Mouse (Mus musculus) ES-CJ7 (cell line): ENCODE measurements around the gene Glis1.

ENCODE experiments used
- DNase-seq: peaks from one replicate; pipeline ENCODE4 v3.0.0; 2011; ENCODE audit warnings: low read depth, low spot score

The Glis1 gene

GRCm38 (mm10) chr4:107622296-107622695 lies 187.9 kb downstream of the Glis1 start:
- DNase-seq = no peak

GRCm38 (mm10) chr4:107623916-107624315 lies 189.5 kb downstream of the Glis1 start:
- DNase-seq = no peak

- DNase-seq = no peak
Measured at GRCm38 (mm10) chr4:107624951-107625350, 190.6 kb downstream of the Glis1 start.

- DNase-seq = no peak
Measured at GRCm38 (mm10) chr4:107628226-107628625, 193.8 kb downstream of the Glis1 start.

DNA sequence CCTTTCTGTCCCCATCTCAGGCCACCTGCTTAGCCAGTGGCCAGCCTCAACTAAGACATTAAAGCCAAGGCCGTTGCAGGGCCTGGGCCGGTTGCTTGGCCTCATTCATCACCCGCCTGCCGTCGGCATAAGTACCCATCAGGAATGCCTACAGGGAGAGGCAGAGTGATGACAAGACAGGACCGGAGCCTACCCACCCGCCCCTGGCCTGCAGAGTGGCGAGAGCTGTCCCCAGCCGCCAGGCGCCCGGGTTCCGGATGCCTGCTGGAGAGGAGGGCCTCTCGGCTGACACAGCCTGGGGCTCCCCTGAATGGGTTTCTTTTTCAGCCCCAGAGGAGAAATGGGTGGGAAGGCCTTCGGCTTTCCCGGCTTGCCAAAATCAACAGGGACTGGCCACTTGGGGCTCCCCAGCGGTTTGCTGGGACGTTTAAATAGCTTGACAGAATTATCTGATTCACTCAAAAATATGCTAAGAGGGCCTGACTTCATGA lies 194.6 kb downstream of the Glis1 start:
- no peak for DNase-seq

DNA sequence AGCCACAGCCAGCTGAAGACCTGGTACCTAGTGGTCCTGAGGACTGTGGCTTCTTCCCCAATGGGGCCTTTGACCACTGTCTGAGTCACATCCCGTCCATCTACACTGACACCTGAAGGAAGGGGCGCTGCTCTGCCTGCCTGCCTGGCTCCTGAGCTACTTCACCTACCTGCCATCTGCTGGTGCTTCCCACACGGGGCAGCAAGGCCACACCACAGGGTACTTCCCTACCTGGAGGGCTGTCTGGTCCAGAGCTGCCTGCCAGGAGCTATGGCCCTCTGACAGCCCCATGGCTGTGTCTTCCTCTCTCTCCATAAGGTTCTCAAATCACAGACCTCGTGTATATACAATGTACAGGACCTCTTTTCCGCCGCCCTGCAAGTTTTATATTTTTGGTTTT lies 200.2 kb downstream of the Glis1 start:
- DNase-seq = no peak

- DNase-seq = peak; percentile 7
Measured at GRCm38 (mm10) chr4:107636099-107636498, 201.7 kb downstream of the Glis1 start.

DNA sequence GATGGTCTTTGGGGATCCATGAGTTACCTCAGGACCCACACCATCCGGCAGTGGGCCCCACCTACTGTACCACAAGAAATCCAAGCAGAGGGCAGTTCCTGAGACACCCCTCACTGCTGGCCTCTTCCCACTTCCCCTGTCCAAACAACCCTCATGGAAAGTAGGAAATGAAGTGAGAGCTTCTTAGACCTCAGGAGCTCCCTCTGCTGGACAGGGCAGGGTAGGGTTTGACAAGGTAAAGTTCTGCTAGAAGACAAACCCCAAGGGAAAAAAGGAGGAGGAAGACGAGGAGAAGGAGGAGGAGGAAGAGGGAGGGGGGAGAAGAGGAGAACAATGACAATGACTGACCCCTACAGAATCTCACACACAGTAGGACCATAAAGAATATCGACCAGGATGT lies 203.3 kb downstream of the Glis1 start:
- DNase-seq = peak; percentile 53

DNA sequence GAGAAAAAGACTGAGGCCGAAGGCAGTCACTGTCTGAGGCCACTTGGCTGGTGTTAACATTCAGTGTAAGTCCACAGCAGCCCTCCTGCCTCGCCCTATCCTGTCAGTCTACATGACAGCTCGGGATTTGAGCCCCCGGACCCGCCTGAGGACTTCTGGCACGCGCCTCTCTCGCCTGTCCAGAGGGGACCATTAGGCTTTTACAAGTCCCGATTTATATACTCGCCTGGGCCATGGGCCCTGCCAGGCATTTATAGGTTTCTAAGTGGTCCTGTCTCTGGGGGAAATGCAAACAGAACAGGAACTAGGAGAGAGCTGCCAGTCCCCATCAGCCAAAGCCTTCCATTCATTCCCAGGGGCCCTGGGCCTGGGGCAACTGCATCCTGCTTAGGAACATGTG lies 203.9 kb downstream of the Glis1 start:
- DNase-seq = no peak

GRCm38 (mm10) chr4:107641624-107642023 lies 207.2 kb downstream of the Glis1 start:
- DNase-seq = no peak

DNA sequence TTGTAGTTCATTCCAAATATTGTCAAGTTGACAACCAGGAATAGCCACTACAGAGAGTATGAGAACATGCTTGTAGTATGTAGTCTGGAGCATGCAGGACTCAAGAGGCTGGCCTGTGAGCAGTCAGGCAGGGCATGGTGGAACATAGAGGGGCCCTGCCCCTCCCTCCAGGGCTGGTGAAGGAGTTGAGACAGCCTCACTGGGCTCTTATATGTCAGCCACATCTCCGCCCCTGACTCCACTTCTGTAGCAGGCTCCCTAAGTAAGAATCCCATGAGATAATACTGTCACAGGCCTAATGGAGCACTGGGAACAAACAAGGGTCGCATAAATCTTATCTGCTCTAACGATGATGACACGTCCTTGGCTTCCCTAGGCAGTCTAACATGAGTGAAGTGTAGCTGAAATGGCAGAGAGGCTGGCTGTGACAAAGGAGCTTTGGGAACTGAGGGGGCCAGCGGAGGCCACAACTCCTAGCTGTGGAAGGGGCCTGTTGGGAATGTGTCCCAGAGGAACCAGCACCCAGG lies 214.6 kb downstream of the Glis1 start:
- no peak for DNase-seq

DNA sequence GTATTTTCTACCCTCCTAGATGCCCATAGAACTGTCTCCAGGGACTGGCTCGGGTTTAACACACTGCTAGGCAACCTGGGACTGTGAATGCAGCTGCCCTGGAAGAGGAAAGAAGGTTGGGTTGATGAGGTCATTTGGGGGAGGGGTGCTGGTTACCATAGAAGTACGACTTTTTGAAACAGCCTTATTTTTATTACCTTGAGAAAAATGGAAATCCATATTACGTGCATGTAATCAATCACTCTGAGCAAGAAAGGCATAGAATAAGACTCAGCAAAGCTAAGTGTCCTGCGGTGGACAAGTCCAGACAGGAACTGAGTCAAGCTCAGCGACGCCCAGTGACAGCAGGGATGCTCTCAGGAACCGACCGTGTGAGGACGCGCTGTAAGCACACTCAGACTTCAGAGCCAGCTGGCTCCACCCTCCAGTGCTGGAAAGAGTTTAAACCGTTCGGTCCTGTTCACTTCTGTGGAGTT lies 216.7 kb downstream of the Glis1 start:
- DNase-seq = peak; percentile 52

DNA sequence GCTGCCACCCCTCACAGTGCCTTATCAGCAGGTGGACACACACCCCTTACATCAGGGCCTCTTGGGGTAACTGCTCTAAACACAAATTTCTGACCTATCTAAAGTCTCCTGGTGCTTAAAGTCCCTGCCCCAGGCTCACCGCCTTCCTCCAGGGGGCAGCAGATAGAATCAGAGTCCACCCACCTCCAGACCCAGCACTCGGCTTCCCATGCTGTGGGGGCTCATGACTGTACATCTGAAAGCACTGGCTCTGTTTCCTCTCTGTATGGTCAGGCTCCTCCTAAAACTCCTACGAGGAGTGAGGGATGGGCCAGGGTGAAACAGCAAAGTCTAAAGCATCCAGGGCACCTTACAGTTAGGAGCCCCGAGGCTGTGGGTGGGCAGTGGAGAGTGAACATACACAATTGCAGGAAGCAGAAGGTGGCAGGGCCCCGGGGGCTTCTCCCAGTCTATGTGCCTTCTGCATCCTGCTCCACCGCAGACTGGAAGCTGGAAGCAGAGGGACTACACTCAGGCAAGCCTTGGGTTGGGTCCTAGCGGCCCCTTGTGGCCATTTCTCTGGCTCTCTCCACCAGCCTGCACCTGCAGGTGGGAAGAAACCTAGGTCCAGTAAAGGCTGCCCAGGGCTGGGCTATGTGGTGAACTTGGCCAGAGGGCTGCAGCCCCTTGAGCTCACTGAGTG lies 218.3 kb downstream of the Glis1 start:
- DNase-seq = peak; percentile 69

DNA sequence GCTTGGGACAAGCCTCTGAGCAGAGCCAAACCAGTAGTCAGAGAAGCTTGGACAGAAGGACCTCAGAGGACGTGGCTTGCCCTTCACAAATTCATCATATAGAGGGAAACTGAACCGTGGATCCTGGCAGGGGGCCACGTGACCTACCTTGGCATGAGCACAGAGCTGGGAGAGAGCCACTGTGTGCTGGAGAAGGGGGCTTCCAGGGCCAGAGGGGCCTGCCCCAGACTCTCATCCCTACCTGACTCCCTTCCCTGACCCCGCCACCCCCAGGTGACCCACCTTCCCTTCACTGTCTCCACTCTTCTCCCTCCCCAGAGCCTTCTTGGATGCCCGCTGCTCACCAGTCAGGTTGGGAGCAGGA lies 218.9 kb downstream of the Glis1 start:
- no peak for DNase-seq

GRCm38 (mm10) chr4:107660649-107661048 lies 226.3 kb downstream of the Glis1 start:
- no peak for DNase-seq

GRCm38 (mm10) chr4:107668514-107668913 lies 234.1 kb downstream of the Glis1 start:
- DNase-seq = no peak

GRCm38 (mm10) chr4:107670731-107671130 lies 236.3 kb downstream of the Glis1 start:
- no peak for DNase-seq

DNA sequence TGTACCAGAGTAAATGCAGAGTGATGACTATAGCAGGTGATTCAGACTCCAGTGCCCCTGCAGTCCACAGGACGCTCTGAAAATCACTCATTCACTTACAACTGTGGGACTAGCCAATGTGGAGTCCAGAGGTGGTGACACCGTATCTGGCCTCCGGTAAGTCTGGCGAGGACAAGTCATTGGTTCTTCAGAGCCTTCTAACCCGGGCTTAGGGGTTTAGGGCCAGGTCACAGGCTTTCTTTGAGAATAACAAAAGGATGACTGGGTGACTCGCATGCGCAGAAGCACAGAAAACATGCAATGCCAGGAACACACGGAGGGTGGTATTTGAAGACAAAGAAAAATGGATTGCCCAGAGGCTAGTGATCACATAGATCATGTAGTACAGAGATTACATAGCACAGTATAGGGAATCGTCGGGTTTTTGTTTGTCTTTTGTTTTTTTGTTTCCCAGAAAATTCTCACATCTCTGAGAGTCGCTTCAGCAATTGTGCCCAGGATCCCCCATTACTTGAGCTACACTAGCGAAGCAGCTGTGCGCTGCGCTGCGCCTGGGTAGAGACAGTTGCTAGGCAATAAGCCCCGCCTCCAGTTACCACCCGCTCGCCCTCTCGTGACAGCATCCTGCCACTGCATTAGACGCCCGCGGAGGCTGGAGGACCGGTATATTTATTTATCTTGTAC lies 239.4 kb downstream of the Glis1 start:
- DNase-seq = peak; percentile 83

DNA sequence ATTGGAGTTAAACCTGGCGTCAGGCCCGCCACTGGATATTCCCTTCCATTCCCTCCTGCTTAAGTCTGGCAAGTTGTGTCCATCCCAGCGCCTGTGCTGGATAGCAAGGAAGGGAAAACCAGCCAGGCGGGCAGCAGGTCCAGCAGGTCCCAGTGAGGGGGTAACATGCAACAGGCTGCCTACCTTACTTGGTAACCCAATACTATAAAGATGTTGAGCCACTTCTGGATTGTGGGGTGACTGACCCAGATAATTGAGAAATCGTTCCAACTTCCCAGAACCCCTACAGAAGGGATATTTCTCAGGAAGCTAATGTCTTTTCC lies 239.9 kb downstream of the Glis1 start:
- DNase-seq = no peak

DNA sequence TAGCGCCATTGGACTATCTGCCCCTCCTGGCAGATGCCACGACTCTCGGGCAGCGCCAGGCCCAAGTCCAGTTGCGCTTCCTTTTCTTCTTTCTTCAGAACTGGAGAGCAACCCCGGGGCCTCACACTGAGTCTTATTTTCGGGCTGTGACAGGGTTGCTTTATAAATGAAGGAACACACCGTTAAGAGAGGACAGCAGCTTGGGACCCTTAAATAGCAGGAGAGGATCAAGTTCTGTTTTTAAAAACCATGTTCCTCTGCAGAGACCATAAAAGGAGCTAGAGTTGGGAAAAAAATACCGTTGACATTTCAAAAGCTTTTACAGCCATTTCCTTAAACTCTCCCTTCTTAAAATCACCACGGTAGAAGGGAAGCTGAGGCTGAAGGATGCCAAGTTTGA lies 241.3 kb downstream of the Glis1 start:
- DNase-seq = no peak

DNA sequence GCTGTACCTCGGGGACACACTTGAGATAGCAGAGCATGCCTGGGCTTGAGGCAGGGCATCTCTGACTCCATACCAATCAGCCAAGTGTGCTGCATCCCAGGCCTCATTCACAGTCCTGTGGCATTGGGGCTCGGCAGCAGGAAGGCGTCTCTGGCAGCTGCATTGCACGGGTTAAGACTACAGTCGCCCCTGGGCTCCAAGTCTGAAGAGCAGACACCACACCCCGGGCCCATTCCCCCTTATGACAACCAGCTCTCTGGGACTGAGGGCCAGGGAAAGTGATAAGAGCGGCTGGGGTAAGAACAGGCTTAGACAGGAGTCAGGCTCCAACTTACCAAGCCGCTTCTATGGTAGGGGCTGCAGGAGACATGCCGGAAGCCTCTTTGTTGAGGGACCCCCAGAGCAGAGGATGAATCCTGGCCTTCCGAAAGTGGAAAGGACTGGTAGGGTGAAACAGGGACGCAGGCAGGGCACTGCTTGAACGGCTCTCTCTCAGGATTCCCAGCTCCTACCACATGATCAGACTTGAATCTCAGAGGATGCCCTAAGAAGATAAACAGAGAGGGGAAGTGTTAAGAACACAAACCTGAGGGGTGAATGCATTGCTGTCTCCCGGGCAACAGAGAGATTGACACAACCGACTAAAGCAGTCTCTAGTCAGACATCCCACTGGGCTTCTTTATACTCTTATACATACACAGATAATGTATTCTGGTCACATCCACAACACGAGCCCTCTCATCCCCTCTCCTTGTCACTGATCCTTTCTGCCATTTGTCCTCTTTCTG lies 246.1 kb downstream of the Glis1 start:
- no peak for DNase-seq

DNA sequence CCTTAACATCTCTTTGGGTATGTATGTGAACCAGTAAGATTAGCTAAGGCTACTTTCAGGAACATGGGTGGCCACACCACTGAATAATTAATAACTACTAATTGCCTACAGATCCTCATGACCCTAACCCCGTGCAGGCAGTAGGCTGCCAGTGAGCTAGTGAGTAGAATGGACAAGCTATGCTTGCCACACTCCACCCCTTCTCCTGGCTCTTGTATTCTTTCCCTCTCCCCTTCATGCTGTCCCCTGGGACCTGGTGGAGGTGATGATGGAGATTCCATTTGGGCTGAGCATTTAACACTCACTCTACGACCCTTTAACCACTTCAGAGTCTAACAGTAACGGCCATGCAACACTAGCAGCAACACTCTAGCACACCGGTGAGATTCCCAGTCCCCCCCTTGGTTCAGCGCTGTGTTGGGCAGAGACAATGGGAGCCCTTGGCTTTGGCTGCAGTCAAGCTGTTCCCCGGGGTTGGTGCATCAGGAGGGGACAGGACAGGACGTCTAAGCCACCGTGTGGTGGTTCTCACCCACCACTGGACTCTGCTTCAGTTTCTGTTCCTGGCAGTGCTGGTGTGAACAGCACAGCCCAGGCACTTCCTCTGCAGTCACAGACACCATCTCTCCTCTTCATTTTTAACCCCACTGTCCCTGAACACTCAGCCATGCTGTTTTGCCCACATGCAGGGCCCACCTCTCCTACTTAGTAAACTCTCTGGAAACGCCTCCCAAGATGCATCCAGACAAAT lies 246.9 kb downstream of the Glis1 start:
- DNase-seq = no peak
